Mouse (Mus musculus): ENCODE measurements around the gene Tmc4. TPM values are rescaled to one million over a fixed set of nuclear protein-coding genes. Genes with fewer than 3 reads are reported as not detected.

Tmc4 gene
- polyA plus RNA-seq, 2 experiments = 4.8 to 20.2 TPM

DNA sequence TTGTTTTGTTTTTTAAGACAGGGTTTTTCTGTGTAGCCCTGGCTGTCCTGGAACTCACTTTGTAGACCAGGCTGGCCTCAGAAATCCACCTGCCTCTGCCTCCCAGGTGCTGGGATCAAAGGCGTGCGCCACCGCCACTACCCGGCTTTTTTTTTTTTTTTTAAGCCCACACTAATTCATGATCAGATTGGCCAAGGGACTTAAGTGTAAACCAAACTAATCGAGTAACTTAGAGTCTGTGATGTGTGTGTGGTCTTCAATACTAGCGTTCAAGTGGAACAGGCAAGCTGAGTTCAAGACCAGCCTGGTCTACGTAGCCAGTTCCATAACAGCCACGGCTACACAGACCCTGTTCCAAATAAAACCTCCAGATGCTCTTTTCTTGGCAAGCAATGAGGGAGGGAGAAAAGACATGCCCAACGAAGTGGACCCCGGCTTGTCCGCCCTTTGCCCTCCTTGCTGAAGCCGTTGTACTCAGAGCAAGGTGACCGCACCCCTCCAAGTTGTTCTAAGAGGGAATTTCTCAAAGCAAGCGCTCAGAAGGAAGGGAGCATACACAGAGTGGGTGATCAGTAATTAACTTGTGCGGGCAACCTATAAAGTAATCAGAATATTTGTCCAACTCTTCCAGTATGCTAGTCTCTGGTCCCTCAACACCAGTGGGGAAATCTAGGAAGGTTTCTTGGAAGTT is 12.7 kb downstream of the Tmc4 start:
- Histone ChIP-seq H3K36me3 (ENCODE audit: control insufficient read depth, insufficient read depth, low read length) (peaks cover 36% of the 10 kb centered on the region), H3K9ac (ENCODE audit: low read depth, low read length, severe bottlenecking) (peak overlapping the region; percentile 73), H3K27ac (replicated peaks; ENCODE audit: low read depth, low read length) (peak overlapping the region; percentile 77), H3K4me1 (ENCODE audit: control insufficient read depth, insufficient read depth, low read length) (peaks cover 17% of the 10 kb centered on the region), H3K4me2 (replicated peaks; ENCODE audit: low read depth, low read length, severe bottlenecking) (peak overlapping the region; percentile 72), H3K4me3 (replicated peaks; ENCODE audit: low read length) (peak overlapping the region; percentile 66), H3K27me3 (ENCODE audit: control insufficient read depth, insufficient read depth, low read length) (no peaks in the 10 kb centered on the region), H3K9me3 (ENCODE audit: control insufficient read depth, low read length) (no peaks in the 10 kb centered on the region)
- TF ChIP-seq POLR2A (IDR thresholded peaks at IDR 0.05; ENCODE audit: borderline replicate concordance, extremely low read depth, insufficient read depth, insufficient read length) = no peak
- 34% methylated on average over 15 of the region's 15 CpGs for WGBS
- DNase-seq (ENCODE audit: low spot score) = peak; percentile 16
- ATAC-seq (ENCODE audit: low FRiP score, low read depth) = peak; percentile 7

DNA sequence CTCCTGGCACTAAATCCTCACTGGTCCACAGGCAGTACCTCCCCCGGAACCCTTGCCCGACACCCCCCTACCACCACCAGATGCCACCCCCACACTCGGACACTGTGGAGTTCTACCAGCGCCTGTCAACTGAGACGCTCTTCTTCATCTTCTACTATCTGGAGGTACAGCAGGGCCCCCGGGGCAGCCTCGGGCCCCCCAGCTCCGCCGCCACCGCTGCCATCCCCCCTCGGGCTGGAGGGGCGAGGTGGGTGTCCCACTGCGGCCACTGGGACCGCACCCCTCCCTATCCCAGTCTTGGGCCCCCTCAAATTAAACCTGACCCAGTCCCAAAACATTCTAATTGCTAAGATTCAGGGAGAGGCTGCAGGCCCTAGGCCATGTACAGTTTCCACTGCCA is 18.8 kb downstream of the Tmc4 start:
- 94% methylated on average over 14 of the region's 14 CpGs for WGBS
- Histone ChIP-seq H3K9me3 (ENCODE audit: control insufficient read depth, low read length) (no peaks in the 10 kb centered on the region), H3K27ac (replicated peaks; ENCODE audit: low read depth, low read length) (no peak overlapping the region), H3K9ac (ENCODE audit: low read depth, low read length, severe bottlenecking) (no peak overlapping the region), H3K4me3 (replicated peaks; ENCODE audit: low read length) (no peak overlapping the region), H3K4me2 (replicated peaks; ENCODE audit: low read depth, low read length, severe bottlenecking) (no peak overlapping the region), H3K27me3 (ENCODE audit: control insufficient read depth, insufficient read depth, low read length) (no peaks in the 10 kb centered on the region), H3K4me1 (ENCODE audit: control insufficient read depth, insufficient read depth, low read length) (peaks cover 2% of the 10 kb centered on the region; the same call in 1 of the 2 replicates), H3K36me3 (ENCODE audit: control insufficient read depth, insufficient read depth, low read length) (peaks cover 95% of the 10 kb centered on the region)
- TF ChIP-seq POLR2A (IDR thresholded peaks at IDR 0.05; ENCODE audit: borderline replicate concordance, extremely low read depth, insufficient read depth, insufficient read length) = no peak
- ATAC-seq (ENCODE audit: low FRiP score, low read depth) = no peak
- no peak for DNase-seq (ENCODE audit: low spot score)

DNA sequence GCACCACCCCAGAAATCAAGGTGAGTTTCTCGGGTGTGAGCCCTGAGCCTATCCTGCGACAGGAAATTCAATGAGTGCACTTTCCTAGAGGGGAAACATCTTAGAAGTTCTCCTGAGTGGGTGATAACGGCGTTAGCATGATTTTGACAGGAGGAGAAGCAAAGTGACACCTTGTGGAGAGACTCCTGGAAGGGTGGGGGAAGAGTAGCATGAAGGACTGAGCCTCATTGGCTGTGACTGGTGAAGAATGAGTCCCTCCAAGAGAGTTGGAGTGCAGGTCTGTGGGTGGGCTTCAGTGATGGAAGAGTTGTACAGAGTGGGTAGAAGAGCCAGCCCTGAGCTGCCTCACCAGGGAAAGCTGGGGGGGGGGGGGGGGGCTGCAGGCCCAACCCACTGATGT is 20.4 kb downstream of the Tmc4 start:
- ATAC-seq (ENCODE audit: low FRiP score, low read depth) (no peak), DNase-seq (ENCODE audit: low spot score) (no peak)
- WGBS = 90% methylated on average over 4 of the region's 4 CpGs
- Histone ChIP-seq H3K4me2 (replicated peaks; ENCODE audit: low read depth, low read length, severe bottlenecking) (no peak overlapping the region), H3K27me3 (ENCODE audit: control insufficient read depth, insufficient read depth, low read length) (no peaks in the 10 kb centered on the region), H3K4me3 (replicated peaks; ENCODE audit: low read length) (no peak overlapping the region), H3K9ac (ENCODE audit: low read depth, low read length, severe bottlenecking) (no peak overlapping the region), H3K27ac (replicated peaks; ENCODE audit: low read depth, low read length) (no peak overlapping the region), H3K4me1 (ENCODE audit: control insufficient read depth, insufficient read depth, low read length) (no peaks in the 10 kb centered on the region), H3K36me3 (ENCODE audit: control insufficient read depth, insufficient read depth, low read length) (peaks cover 98% of the 10 kb centered on the region), H3K9me3 (ENCODE audit: control insufficient read depth, low read length) (no peaks in the 10 kb centered on the region)
- TF ChIP-seq POLR2A (IDR thresholded peaks at IDR 0.05; ENCODE audit: borderline replicate concordance, extremely low read depth, insufficient read depth, insufficient read length) = no peak

DNA sequence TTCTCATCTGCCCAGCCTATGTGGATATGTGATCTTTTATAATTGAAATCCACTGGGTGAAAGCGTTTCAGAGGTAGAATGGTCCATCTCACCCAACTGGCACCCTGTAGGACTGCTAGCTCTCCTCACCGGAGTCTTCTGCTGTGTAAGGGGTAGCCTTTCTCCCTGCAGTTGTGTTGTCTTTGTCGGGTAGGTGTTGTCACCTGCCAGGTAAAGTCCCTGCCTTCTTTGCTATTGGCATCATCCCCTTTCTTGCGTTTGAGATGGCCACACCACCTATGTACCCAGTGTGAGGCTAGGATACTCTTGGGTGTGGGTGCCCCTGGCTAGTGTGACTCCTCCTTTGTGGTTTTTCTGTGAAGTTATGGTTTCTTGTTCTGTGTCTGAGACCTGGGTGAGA is 30.7 kb downstream of the Tmc4 start:
- no peak for ATAC-seq (ENCODE audit: low FRiP score, low read depth)
- no peak for TF ChIP-seq POLR2A (IDR thresholded peaks at IDR 0.05; ENCODE audit: borderline replicate concordance, extremely low read depth, insufficient read depth, insufficient read length)

DNA sequence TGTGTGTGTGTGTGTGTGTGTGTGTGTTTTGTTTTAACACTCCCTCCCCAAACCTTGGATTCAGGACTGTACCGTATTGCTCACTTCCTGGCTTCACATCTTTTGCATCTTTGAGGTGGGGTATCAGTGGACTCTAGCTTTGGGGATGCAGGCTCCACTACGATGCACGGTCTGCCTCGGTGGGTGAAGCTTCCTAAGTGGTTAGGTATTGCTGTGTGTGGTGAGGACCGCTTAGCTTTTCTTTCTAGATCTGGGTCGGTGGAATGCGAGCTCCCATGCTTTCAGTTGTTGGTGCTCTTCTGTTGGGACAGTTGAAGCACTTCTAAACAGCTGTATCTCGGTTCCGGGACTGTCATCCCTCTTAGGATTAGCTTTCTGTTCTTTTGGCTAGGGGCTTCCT is 31.2 kb downstream of the Tmc4 start:
- ATAC-seq (ENCODE audit: low FRiP score, low read depth) = no peak
- H3K27me3 ChIP-seq (ENCODE audit: control insufficient read depth, insufficient read depth, low read length) = no peaks in the 10 kb centered on the region
- H3K9ac ChIP-seq (ENCODE audit: low read depth, low read length, severe bottlenecking) = peak overlapping the region; percentile 98
- 18% methylated on average over 9 of the region's 9 CpGs for WGBS
- TF ChIP-seq POLR2A (IDR thresholded peaks at IDR 0.05; ENCODE audit: borderline replicate concordance, extremely low read depth, insufficient read depth, insufficient read length) = no peak
- peak overlapping the region; percentile 61 for H3K4me2 ChIP-seq (replicated peaks; ENCODE audit: low read depth, low read length, severe bottlenecking)
- DNase-seq (ENCODE audit: low spot score) = no peak
- peaks cover 30% of the 10 kb centered on the region for H3K36me3 ChIP-seq (ENCODE audit: control insufficient read depth, insufficient read depth, low read length)
- H3K4me1 ChIP-seq (ENCODE audit: control insufficient read depth, insufficient read depth, low read length) = peaks cover 27% of the 10 kb centered on the region
- H3K4me3 ChIP-seq (replicated peaks; ENCODE audit: low read length) = peak overlapping the region; percentile 95
- 0 out of 2 replicates have a peak overlapping the region, but pooled peaks have one; percentile 93 for H3K27ac ChIP-seq (replicated peaks; ENCODE audit: low read depth, low read length)
- H3K9me3 ChIP-seq (ENCODE audit: control insufficient read depth, low read length) = no peaks in the 10 kb centered on the region

More for the DNA sequence above, 30.7 kb downstream of the Tmc4 start:
- H3K36me3 ChIP-seq (ENCODE audit: control insufficient read depth, insufficient read depth, low read length) = peaks cover 33% of the 10 kb centered on the region
- no peaks in the 10 kb centered on the region for H3K27me3 ChIP-seq (ENCODE audit: control insufficient read depth, insufficient read depth, low read length)
- H3K9me3 ChIP-seq (ENCODE audit: control insufficient read depth, low read length) = no peaks in the 10 kb centered on the region
- H3K27ac ChIP-seq (replicated peaks; ENCODE audit: low read depth, low read length) = no peak overlapping the region
- H3K4me2 ChIP-seq (replicated peaks; ENCODE audit: low read depth, low read length, severe bottlenecking) = peak overlapping the region; percentile 61
- DNase-seq (ENCODE audit: low spot score) = no peak
- peak overlapping the region; percentile 95 for H3K4me3 ChIP-seq (replicated peaks; ENCODE audit: low read length)
- H3K9ac ChIP-seq (ENCODE audit: low read depth, low read length, severe bottlenecking) = peak overlapping the region; percentile 98
- 66% methylated on average over 4 of the region's 4 CpGs for WGBS
- peaks cover 27% of the 10 kb centered on the region for H3K4me1 ChIP-seq (ENCODE audit: control insufficient read depth, insufficient read depth, low read length)

Data from limb, embryonic 14.5 days (tissue).